Mouse (Mus musculus) lung, postnatal 10 days (tissue): Measurements from ENCODE around the gene Nat8f4.
"Not testable (repeated sequence)": the region's sequence is repeated elsewhere in the genome, so short reads cannot be mapped to it uniquely, and the experiment has no call there.

Experiments used
- DNase-seq: peaks from one replicate; pipeline ENCODE4 v3.0.0; 2021

Gene Nat8f4

DNA sequence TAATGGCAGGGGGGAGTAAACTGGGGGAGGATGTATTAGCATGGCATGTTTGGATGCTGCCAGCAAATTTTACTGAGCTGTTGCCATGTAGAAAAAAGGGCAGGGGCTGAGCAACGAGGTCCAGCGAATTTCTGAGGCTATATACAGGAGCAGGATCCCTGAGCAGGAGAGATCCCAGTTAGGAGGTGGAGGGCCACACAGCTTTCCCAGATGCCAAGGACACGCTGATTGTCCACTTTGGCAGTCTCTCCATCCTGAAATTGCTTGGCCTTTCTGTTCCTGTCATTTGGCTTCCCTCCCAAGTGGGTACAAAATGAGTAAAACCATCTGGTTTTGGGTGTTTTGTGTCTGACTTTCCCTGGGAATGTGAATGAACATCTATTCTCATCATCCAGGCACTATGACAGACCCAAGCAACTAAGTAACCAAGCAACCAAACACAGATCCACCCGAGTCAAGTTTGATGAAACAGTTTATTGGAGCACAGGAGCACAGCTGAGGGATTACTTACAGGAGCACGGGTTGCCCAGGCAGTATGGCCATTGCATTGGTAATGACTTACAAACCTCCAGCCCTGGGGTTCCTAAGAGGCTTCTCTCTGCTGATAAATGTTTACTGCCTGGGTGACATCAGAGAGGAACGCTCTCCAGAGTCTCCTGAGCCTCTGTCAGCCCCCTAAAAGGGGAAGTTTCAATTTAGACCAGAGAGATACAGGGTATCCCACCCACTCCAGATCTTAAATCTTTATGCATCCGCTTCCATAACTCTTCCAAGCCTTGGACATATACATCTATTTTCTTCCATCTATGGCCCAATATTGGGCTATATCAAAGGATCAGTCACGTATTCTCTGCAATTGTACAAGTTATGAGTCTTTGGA lies 5.8 kb downstream of the Nat8f4 start:
- not testable (repeated sequence) for DNase-seq

DNA sequence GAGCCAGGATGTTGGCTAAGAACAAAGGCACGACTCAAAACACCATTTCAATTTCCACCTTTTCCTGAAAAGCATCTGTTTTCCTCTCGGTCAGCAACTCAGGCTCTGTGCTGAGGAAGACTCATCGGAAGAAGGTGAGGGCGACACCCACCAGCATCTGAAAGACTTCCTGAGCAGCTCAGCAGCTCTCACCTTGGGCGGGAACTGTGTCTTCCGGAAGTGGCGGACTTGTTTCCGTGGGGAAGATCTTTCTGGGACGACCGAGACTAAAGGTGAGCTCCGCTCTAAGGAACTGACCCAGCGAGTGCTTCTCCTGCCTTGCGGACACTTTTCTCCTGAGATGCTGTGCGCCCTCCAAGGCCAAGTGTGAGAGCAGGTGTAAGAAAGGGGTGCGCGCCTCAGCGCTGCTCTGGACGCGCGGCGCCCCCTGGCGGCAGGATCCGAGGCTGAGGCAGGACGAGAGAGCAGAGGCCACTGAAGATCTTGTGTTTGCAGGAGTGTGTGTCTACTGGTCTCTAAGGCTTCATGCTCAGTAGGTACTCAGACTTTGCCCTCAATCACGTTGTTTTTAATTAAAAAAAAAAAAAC lies 9.5 kb downstream of the Nat8f4 start:
- DNase-seq, result peak; percentile 18

DNA sequence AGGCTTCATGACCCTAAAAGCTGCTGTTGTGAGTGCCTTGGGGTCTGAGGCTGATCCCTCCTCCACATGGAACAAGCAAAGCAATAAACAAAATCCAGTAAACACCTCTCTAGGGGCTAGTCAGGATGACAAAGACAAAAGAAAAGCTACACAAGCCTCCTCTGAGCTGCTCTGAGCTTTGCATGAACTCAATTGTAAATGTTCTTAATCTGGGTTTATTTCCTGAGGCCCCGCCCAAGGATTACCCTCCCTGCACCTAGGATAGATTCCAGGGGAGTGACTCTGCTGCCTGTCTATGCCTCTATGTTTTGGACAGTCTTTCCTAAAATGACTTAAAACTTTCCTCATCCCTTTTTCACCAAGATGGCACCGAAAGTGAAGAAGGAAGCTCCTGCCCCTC lies 15.7 kb downstream of the Nat8f4 start:
- no peak for DNase-seq

DNA sequence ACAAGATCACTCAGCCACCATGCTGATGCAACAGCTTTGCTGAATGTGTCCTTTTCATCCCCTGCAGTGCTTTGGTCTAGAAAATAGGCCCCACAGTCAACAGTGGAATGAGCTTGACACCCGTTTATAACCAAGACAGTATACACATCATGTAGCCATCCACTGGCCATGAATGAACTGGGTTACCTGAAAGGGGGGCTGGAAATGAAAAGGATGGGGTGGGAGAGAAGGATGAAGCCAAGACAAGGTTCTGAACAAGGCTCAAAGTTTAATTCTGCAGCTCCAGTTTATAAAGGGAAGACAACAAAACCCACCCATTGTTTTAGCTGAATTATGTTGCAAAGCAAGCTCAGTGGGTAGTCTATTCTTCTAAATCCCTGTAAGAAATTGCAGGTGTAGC lies 20.4 kb downstream of the Nat8f4 start:
- DNase-seq, result no peak

DNA sequence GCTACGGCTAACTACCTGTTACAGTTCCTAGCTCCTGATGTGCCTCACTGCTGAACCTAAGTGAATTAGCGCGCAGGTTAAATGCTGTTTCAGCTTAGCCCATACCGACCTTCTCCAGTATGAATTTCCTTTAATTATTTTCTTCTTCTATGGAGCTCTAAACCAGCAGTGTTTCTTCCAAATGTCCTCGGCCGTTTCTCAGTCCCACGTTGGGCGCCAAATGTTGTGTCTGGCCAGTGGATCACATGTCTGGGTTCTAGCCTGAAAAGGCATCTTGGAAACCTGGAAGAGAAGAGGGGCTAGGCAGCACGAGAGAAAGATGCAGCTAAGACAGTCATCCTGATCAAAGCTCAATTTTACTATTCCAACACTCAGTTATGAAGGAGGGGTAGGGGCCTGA lies 21.4 kb downstream of the Nat8f4 start:
- DNase-seq, result not testable (repeated sequence)

DNA sequence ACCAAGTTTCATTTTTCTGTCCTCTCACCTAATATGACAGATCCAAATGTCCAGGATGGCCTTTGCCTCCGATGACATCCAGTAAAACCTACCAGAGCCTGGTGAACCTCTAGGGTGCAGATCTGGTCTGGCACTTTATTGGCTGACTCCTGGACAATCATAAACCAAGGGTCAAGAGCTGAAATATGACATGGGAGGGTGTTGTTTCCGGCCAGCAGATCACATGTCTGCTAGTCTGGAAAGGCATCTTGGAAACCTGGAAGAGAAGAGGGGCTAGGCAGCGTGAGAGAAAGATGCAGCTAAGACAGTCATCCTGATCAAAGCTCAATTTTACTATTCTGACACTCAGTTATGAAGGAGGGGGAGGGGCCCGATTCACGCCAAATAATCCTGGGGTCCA lies 35.7 kb downstream of the Nat8f4 start, which contains the start of gene Nat8f2:
Gene Nat8f2 (minus strand): TSS at position 153 of the 400 bp plus-strand sequence.
- DNase-seq, result not testable (repeated sequence)

DNA sequence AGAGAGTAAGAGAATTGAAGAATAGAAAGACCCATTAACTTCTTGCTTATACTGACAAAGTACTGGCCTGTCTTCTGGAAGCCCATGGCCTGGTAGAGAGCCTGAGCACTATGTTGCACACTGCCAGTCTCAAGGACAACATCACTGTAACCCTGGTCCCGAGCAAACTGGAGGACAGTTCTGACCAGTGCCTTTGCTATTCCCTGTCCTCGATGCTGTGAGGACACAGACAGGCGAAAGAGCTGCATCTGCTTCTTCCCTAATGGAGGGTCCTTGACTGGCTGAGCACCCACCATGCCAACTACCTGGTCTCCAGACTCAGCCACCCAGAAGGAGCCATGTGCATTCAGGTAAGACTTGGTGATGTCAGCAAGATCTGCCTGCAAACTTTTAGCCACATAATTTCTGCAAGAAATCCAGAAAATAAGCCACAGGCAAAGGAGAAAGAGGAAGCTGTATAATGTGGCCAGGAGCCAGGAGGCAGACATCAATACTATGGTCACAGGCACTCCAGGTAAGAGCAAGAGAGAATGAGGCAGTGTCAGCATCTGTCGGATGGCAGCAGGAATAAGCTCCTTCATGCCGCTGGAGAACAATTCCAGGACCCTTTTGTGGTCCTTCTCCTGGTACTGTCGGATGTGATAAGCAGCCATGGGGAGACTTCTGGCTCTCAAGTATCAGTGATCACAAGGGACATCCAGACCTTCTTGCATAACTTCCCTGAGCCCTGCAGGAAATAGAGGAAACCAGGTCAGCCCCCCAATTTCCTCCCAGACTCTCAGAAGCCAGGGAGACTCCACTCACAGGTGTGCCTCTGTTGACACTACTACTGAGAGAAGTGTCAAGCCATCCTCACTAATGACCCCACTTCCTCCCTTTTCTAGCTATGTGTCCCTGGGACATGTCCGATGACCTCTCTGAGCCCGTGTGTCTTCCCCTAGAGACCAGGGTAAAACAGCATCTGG lies 36.7 kb downstream of the Nat8f4 start:
- no peak for DNase-seq

DNA sequence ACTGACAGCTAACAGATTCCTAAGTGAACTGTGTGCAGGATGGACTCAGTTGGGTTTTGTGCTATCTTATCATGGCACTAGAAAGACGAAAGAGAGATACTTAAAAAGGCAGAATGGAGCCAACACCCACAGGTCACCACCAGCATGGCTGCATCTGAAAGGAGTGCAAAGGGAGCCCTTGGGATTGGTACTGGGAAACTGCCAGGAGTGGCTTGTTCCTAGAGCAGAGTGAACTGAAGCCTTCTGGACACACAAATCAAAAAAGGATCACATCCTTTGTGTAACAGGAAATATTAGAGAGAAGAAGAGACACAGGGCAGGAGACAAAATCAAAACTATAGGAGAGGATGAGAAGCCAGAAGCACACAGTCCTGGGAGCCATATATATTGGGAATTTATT lies 37.7 kb downstream of the Nat8f4 start:
- DNase-seq, result not testable (repeated sequence)

DNA sequence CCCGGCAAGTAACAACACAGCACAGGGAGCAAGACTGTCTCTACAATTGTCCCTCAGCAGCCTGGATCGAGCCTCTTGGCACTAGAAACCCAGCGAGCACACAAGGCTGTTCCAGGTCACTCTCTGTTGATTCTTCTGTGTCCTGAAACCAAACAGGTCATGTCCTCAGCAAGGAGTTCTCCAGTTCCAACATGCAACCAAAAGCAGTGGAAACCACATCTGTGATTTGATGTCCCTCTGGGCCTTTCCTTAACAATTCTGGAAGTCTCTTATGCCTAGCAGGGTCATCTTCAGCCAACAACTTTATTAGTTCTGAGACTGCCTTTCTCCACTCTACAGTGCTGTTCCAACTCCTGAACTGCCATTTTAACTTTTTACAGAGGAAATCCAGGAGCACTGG lies 38.5 kb downstream of the Nat8f4 start:
- not testable (repeated sequence) for DNase-seq

DNA sequence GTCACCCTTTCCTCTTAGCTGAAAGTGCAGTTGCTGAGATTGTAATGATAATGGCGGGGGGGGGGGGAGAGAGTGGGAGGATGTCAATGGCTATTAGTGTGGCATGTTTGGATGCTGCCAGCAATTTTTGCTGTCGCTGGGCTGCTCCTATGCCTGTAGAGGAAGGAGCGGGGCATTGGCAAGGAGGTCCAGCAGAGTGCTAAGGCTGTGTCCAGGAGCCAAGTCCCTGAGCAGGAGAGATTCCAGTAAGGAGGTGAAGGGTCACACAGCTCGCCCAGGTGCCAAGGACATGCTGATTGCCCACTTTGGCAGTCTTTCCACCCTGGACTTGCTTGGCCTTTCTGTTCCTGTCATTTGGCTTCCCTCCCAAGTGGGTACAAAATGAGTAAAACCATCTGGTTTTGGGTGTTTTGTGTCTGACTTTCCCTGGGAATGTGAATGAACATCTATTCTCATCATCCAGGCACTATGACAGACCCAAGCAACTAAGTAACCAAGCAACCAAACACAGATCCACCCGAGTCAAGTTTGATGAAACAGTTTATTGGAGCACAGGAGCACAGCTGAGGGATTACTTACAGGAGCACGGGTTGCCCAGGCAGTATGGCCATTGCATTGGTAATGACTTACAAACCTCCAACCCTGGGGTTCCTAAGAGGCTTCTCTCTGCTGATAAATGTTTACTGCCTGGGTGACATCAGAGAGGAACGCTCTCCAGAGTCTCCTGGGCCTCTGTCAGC lies 39.6 kb downstream of the Nat8f4 start:
- DNase-seq, result peak; percentile 5

DNA sequence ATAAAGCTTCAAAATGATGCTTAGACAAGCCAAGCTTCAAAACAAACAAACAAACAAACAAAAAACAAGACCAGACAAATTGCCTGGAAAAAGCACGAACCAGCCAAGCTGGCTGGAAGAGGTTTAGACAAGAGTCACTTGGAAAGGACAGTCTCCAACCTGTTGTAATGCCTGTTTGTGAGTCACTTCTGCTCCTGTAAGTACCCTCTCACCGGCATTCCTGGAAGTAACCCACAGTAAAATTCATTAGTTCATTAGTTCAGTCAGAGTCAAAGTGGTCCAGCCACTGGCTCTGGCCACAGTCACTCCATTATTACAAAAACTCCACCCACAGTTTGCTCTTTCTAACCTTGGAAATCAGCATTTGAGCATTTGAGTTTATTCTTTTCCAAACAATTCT lies 40.8 kb downstream of the Nat8f4 start:
- no peak for DNase-seq

DNA sequence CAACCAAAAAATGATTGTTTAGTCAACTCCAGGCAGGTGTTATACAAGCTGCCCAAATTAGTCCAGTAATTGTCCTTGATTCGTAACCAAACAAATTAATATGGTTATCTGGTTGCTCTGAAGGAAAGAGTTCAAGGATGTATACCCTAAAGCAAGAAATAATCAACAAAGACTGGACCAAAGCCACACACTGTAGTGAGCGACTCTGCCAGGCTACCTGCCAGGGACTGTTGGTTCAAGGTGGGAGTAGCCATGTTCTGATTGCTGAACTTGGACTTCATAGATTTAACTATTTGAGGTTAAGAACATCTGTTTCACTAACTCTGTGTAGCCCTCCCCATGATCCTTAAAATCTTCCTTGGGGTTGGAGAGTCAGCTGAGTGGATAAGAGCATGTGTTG lies 41.5 kb downstream of the Nat8f4 start:
- no peak for DNase-seq

DNA sequence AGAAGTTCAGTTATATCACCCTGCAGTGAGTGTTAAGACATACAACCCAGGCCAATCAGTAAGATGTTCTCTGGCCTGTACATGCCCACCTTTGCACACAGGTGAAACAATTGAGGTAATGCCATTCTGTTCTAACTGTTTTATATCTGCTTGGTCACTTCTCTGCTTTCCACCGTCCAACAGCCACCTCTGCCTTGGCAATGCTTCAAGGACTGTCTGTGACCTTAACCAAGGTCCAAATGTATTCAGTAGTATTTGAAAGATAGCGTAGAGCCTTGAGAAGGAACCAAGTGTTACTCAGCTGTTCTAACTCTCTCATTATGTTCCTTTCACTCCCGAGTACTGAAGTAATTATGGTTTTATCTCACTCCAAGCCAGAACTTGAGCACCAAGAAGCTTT lies 42.1 kb downstream of the Nat8f4 start:
- DNase-seq, result no peak

DNA sequence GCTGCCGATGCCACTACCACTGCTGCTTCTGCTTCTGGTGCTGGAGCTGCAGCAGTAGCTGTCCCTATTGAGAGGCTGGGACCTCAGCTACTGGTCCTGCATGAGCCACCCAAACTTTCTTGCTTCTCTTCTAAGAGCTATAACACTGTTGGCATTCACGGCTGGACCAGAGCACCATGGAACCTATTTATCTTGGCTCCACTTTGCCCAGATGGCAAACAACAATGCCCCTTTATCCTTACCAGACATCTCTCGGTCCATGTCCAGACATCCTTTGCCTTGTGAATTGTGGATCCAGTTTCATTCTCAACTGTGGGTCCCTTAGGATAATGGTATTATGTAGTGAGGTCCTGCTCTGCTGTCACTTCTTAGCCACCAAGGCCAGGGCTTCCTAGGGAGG lies 43.4 kb downstream of the Nat8f4 start:
- no peak for DNase-seq

DNA sequence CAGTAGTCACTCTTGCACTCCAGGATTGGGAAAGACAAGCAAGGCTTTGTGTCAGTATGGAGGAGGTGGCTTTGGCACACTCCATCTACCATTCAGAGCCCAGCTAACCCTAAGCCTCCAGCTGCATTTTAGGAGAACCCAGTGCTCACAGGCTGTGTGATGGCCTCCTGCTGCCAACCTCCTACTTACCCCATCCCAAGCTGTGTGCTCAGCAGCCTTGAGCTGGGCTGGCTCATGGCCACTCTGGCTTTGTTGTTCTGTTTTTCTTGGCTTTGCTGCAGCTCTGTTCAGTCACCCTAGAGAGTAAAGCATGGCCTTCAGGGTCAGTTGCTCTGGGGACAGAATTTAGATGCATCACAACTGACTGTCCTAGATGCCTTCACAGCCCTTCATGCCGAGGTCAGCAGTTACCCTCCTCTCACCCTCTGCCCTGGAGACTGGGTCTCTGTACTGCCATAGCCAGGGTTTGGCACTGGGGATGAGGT lies 48.4 kb downstream of the Nat8f4 start:
- DNase-seq, result peak; percentile 59

DNA sequence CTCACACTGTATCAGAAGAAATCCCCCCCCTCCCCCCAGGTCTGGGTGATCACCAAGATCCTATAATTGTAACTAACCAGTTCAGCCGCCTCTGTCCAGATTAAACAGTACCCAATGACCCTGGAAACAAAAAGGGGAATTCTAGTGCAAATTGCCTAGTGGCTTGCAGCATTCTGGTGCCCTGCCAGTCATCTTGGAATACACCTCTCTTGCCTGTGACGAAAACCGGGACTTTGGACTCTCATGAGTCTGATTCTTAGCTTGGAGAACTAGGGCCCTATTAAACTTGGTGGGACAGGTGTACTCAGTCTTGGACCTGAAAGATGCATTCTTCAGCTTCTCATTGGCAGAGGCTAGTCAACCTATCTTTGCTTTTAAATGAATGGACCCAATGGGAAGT lies 51.2 kb downstream of the Nat8f4 start:
- no peak for DNase-seq

DNA sequence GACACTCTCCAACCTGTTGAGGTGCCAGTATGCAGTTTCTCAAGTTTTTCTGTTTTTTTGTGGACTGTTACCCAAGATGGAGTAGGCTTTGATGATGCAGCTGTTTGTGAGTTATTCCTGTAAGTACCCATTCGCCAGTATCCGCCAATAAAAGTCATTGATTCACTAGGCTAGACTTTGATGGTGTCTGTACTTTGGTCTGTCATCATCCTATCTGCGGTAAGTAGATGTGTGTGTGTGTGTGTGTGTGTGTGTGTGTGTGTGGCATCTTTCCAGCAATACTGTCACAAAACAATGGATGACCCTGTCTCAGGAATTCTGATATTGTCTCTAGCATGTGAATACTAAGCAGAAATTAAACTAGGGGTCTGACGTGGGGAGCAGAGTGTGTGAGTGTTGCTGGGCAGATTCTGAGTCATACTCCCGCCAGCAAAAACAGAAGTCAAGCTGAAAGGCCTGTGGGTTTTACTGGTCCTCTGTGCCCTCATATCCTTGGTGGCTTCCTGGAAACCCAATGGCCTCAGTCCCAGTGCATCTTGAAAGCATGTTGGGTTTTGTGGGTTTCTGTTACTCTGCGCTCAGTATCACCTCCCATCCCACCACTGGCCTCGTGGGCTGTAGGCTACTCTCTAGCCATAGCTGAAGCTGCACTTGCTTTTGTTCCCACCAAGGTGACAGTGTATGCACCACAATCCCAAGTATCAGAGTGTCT lies 53.5 kb downstream of the Nat8f4 start:
- DNase-seq, result no peak

DNA sequence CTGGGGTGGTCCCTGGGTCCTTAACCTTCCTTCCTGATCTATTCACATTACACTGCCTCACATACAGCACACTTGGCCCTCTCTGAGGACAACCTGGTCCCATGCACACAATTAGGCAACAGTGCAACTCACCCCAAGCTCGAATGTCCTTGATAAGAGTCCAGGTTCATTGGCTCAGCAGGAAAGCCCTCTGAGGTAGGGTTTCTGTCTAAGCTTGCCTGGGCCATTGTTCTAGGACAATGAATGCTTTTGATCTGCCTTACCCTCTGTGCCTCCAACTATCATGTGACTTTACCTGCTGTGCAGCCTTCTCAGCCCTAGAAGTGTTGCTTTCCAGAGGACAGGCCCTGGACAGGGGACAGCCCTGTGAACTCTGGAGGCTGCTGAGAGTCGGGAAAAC lies 55.4 kb downstream of the Nat8f4 start:
- no peak for DNase-seq
